Mouse (Mus musculus): Measurements from ENCODE around the gene Plch2. TPM values are rescaled to one million over a fixed set of nuclear protein-coding genes. Genes with fewer than 3 reads are reported as not detected.
A peak's percentile ranks its signal among the peaks of the same experiment; 100 is the strongest.

The Plch2 gene
- total and polyA plus RNA-seq, 3 experiments = 0.85 to 1.1 TPM; not detected in 1

- Histone ChIP-seq H3K36me3 (ENCODE audit: control insufficient read depth in 1 of 2, insufficient read depth in 2 of 2, low read length in 2 of 2) (no peaks in the 10 kb centered on the region), H3K9me3 (replicated peaks; ENCODE audit: insufficient read depth, low read length) (no peaks in the 10 kb centered on the region), H3K4me1 (ENCODE audit: control insufficient read depth in 1 of 2, insufficient read depth in 2 of 2, low read length in 2 of 2) (no peaks in the 10 kb centered on the region), H3K4me3 (ENCODE audit: control insufficient read depth in 1 of 2, insufficient read depth in 1 of 2, low read depth in 2 of 2, low read length in 2 of 2) (no peak overlapping the region), H3K9ac (ENCODE audit: control insufficient read depth, low read depth, low read length, poor library complexity, severe bottlenecking) (no peak overlapping the region), H3K27me3 (ENCODE audit: control insufficient read depth in 1 of 2, insufficient read depth in 2 of 2, low read length in 2 of 2) (0 out of 4 replicates have a peak, but pooled peaks cover 0 to 1% of the 10 kb centered on the region in 2 experiments), H3K79me2 (ENCODE audit: control insufficient read depth, insufficient read depth, low read length, poor library complexity) (no peaks in the 10 kb centered on the region), H3K27ac (ENCODE audit: control insufficient read depth, low read depth, low read length) (no peak overlapping the region)
- TF ChIP-seq MAFK (IDR thresholded peaks at IDR 0.05; ENCODE audit: borderline replicate concordance, low read depth, low read length) (no peak), MEF2A (IDR thresholded peaks at IDR 0.05; ENCODE audit: extremely low read depth, insufficient replicate concordance, low read depth, low read length, poor library complexity, severe bottlenecking) (no peak), MAX (IDR thresholded peaks at IDR 0.05; ENCODE audit: low read length) (no peak), USF2 (IDR thresholded peaks at IDR 0.05; ENCODE audit: borderline replicate concordance in 1 of 2, insufficient read depth in 1 of 2, low read depth in 1 of 2, low read length in 2 of 2) (no peak), NRF1 (IDR thresholded peaks at IDR 0.05; ENCODE audit: insufficient read depth, low read depth, low read length, poor library complexity, severe bottlenecking) (no peak), ZNF384 (IDR thresholded peaks at IDR 0.05; ENCODE audit: low read depth, low read length) (no peak), ZC3H11A (IDR thresholded peaks at IDR 0.05; ENCODE audit: low read depth, low read length) (no peak), BHLHE40 (IDR thresholded peaks at IDR 0.05; ENCODE audit: borderline replicate concordance, low read depth, low read length) (no peak), MXI1 (IDR thresholded peaks at IDR 0.05; ENCODE audit: low read depth, low read length) (no peak), GATA1 (IDR thresholded peaks at IDR 0.05; ENCODE audit: low read depth, low read length) (no peak), RAD21 (IDR thresholded peaks at IDR 0.05; ENCODE audit: low read depth, low read length) (no peak)
- no peak for DNase-seq (ENCODE audit: low read depth, low spot score)
Measured at GRCm38 (mm10) chr4:155014244-155014643, 42.3 kb downstream of the Plch2 start.

GRCm38 (mm10) chr4:155012788-155013187 is 43.8 kb downstream of the Plch2 start:
- H3K36me3 ChIP-seq (ENCODE audit: control insufficient read depth in 1 of 2, insufficient read depth in 2 of 2, low read length in 2 of 2) = no peaks in the 10 kb centered on the region
- H3K79me2 ChIP-seq (ENCODE audit: control insufficient read depth, insufficient read depth, low read length, poor library complexity) = no peaks in the 10 kb centered on the region
- DNase-seq (ENCODE audit: low read depth, low spot score) = peak; percentile 57
- no peaks in the 10 kb centered on the region for H3K4me1 ChIP-seq (ENCODE audit: control insufficient read depth in 1 of 2, insufficient read depth in 2 of 2, low read length in 2 of 2)
- H3K27ac ChIP-seq (ENCODE audit: control insufficient read depth, low read depth, low read length) = no peak overlapping the region
- 0 out of 4 replicates have a peak, but pooled peaks cover 0 to 1% of the 10 kb centered on the region in 2 experiments for H3K27me3 ChIP-seq (ENCODE audit: control insufficient read depth in 1 of 2, insufficient read depth in 2 of 2, low read length in 2 of 2)
- no peak overlapping the region for H3K4me3 ChIP-seq (ENCODE audit: control insufficient read depth in 1 of 2, insufficient read depth in 1 of 2, low read depth in 2 of 2, low read length in 2 of 2)
- H3K9ac ChIP-seq (ENCODE audit: control insufficient read depth, low read depth, low read length, poor library complexity, severe bottlenecking) = no peak overlapping the region
- TF ChIP-seq RAD21 (IDR thresholded peaks at IDR 0.05; ENCODE audit: low read depth, low read length) = peak; percentile 38
- TF ChIP-seq UBTF (IDR thresholded peaks at IDR 0.05; ENCODE audit: borderline replicate concordance, insufficient read depth, low read depth, low read length) = no peak
- TF ChIP-seq POLR2A (IDR thresholded peaks at IDR 0.05; ENCODE audit: control insufficient read depth in 1 of 2, insufficient read depth in 1 of 2, low read depth in 1 of 2, low read length in 2 of 2, poor library complexity in 1 of 2) = no peak
- peak; percentile 44 for TF ChIP-seq SMC3 (IDR thresholded peaks at IDR 0.05; ENCODE audit: low read depth, low read length)
- no peak for TF ChIP-seq EP300 (IDR thresholded peaks at IDR 0.05; ENCODE audit: low read depth in 1 of 2, low read length in 2 of 2)
- no peak for TF ChIP-seq CHD1 (IDR thresholded peaks at IDR 0.05; ENCODE audit: low read depth, low read length)
- TF ChIP-seq CTCF (IDR thresholded peaks at IDR 0.05 in 2 of 3, conservative IDR thresholded peaks at IDR 0.05 in 1 of 3; ENCODE audit: control insufficient read depth in 1 of 3, insufficient read depth in 1 of 3, low read depth in 2 of 3, low read length in 3 of 3, poor library complexity in 1 of 3, severe bottlenecking in 1 of 3) = peak; percentile 72 to 81 (median 80)
- TF ChIP-seq GATA1 (IDR thresholded peaks at IDR 0.05; ENCODE audit: low read depth, low read length) = no peak
- TF ChIP-seq MAFK (IDR thresholded peaks at IDR 0.05; ENCODE audit: borderline replicate concordance, low read depth, low read length) = no peak
- no peak for TF ChIP-seq MYC (IDR thresholded peaks at IDR 0.05; ENCODE audit: low read depth, low read length)
- no peak for TF ChIP-seq KAT2A (conservative IDR thresholded peaks at IDR 0.05; ENCODE audit: low read depth, low read length)
- TF ChIP-seq MEF2A (IDR thresholded peaks at IDR 0.05; ENCODE audit: extremely low read depth, insufficient replicate concordance, low read depth, low read length, poor library complexity, severe bottlenecking) = no peak
- no peak for TF ChIP-seq ZMIZ1 (IDR thresholded peaks at IDR 0.05; ENCODE audit: low read depth, low read length)
- H3K9me3 ChIP-seq (replicated peaks; ENCODE audit: insufficient read depth, low read length) = no peaks in the 10 kb centered on the region
